Mouse (Mus musculus) G1E (cell line): Measurements from ENCODE around the gene Rnf214.

ENCODE experiments used
- CTCF ChIP-seq: IDR thresholded peaks from 2 replicates; pipeline ENCODE4 v1.5.1; 2012; ENCODE audit warnings: low read depth, low read length, inconsistent platforms, mixed read lengths
- GATA1 ChIP-seq: IDR thresholded peaks from 2 replicates; pipeline ENCODE4 v1.6.1; 2012; ENCODE audit warnings: borderline replicate concordance, low read length, inconsistent platforms, mixed read lengths

- TF ChIP-seq CTCF (no peak), GATA1 (no peak)
These were observed 54.9 kb downstream of the Rnf214 start for GRCm38 (mm10) chr9:45851776-45852175.
